Mouse (Mus musculus) MEL (cell line): ENCODE measurements around the gene Herc1. TPM values are rescaled to one million over a fixed set of nuclear protein-coding genes. Genes with fewer than 3 reads are reported as not detected.

Experiments used
- DNase-seq: peaks from one replicate; pipeline ENCODE4 v3.0.0; 2011; ENCODE audit warnings: low read depth, low spot score
- H3K27ac ChIP-seq: 2 replicates; pipeline ENCODE4 v1.5.1; 2012; ENCODE audit warnings: low read depth, mild to moderate bottlenecking, control low read depth, low read length, moderate library complexity; ENCODE audit not compliant: control insufficient read depth
- H3K27me3 ChIP-seq, 2 experiments: fragments of 150-350 bp in 1 of 2; sonication (generic) in 1 of 2; 2 replicates each; pipeline ENCODE4 v1.6.1; 2012; ENCODE audit warnings: low read length in 2 of 2, mild to moderate bottlenecking in 2 of 2, improper control_type of control experiment in 1 of 2, moderate library complexity in 1 of 2; ENCODE audit not compliant: insufficient read depth in 2 of 2, control insufficient read depth in 1 of 2
- H3K36me3 ChIP-seq, 2 experiments: 2 replicates each; pipeline ENCODE4 v1.6.1; 2012 to 2014; ENCODE audit warnings: low read length in 2 of 2, improper control_type of control experiment in 1 of 2, inconsistent platforms in 1 of 2, mild to moderate bottlenecking in 1 of 2; ENCODE audit not compliant: insufficient read depth in 2 of 2, control insufficient read depth in 1 of 2
- H3K4me1 ChIP-seq, 2 experiments: fragments of 150-350 bp in 1 of 2; sonication (generic) in 1 of 2; 2 replicates each; pipeline ENCODE4 v1.6.1; 2012; ENCODE audit warnings: low read length in 2 of 2, improper control_type of control experiment in 1 of 2, mild to moderate bottlenecking in 1 of 2; ENCODE audit not compliant: insufficient read depth in 2 of 2, control insufficient read depth in 1 of 2
- H3K4me3 ChIP-seq, 2 experiments: fragments of 150-350 bp in 1 of 2; sonication (generic) in 1 of 2; 2 replicates each; pipeline ENCODE4 v1.5.1; 2012; ENCODE audit warnings: low read depth in 2 of 2, low read length in 2 of 2, mild to moderate bottlenecking in 2 of 2, moderate library complexity in 2 of 2, control low read depth in 1 of 2, improper control_type of control experiment in 1 of 2; ENCODE audit not compliant: control insufficient read depth in 1 of 2, insufficient read depth in 1 of 2
- H3K79me2 ChIP-seq: 2 replicates; pipeline ENCODE4 v1.6.1; 2012; ENCODE audit warnings: mild to moderate bottlenecking, low read length, moderate library complexity; ENCODE audit not compliant: control insufficient read depth, poor library complexity, insufficient read depth
- H3K9ac ChIP-seq: 2 replicates; pipeline ENCODE4 v1.6.1; 2012; ENCODE audit warnings: low read depth, mild to moderate bottlenecking, control low read depth, low read length, moderate library complexity; ENCODE audit not compliant: control insufficient read depth, poor library complexity, severe bottlenecking
- H3K9me3 ChIP-seq: fragments of 150-350 bp; sonication (generic); replicated peaks from 2 replicates; pipeline ENCODE4 v1.6.1; 2012; ENCODE audit warnings: mild to moderate bottlenecking, low read length, improper control_type of control experiment, moderate library complexity; ENCODE audit not compliant: insufficient read depth
- GATA1 ChIP-seq: IDR thresholded peaks from 2 replicates; pipeline ENCODE4 v1.6.1; 2011; ENCODE audit warnings: low read depth, low read length, improper control_type of control experiment
- MAZ ChIP-seq: IDR thresholded peaks from 2 replicates; pipeline ENCODE4 v1.6.1; 2012; ENCODE audit warnings: low read depth, mild to moderate bottlenecking, inconsistent platforms, low read length, improper control_type of control experiment
- MEF2A ChIP-seq: IDR thresholded peaks from 2 replicates; pipeline ENCODE4 v1.6.1; 2014; ENCODE audit warnings: low read depth, mild to moderate bottlenecking, inconsistent platforms, low read length, improper control_type of control experiment; ENCODE audit not compliant: poor library complexity, insufficient replicate concordance, severe bottlenecking; ENCODE audit errors: extremely low read depth
- NRF1 ChIP-seq: IDR thresholded peaks from 2 replicates; pipeline ENCODE4 v1.6.1; 2014; ENCODE audit warnings: low read depth, mild to moderate bottlenecking, inconsistent platforms, low read length, improper control_type of control experiment, moderate library complexity; ENCODE audit not compliant: poor library complexity, insufficient read depth, severe bottlenecking
- POLR2AphosphoS2 ChIP-seq: IDR thresholded peaks from 2 replicates; pipeline ENCODE4 v1.6.1; 2011; ENCODE audit warnings: low read length, improper control_type of control experiment
- POLR2AphosphoS5 ChIP-seq: IDR thresholded peaks from 2 replicates; pipeline ENCODE4 v1.6.1; 2012; ENCODE audit warnings: low read depth, borderline replicate concordance, mild to moderate bottlenecking, inconsistent platforms, low read length, moderate library complexity, mixed read lengths
- RAD21 ChIP-seq: IDR thresholded peaks from 2 replicates; pipeline ENCODE4 v1.6.1; 2011; ENCODE audit warnings: mild to moderate bottlenecking, low read depth, low read length, improper control_type of control experiment
- RCOR1 ChIP-seq: IDR thresholded peaks from 2 replicates; pipeline ENCODE4 v1.6.1; 2012; ENCODE audit warnings: low read depth, mild to moderate bottlenecking, inconsistent platforms, low read length, improper control_type of control experiment
- USF1 ChIP-seq: IDR thresholded peaks from 2 replicates; pipeline ENCODE4 v1.6.1; 2014; ENCODE audit warnings: low read depth, mild to moderate bottlenecking, inconsistent platforms, low read length, improper control_type of control experiment, moderate library complexity
- ZNF384 ChIP-seq: IDR thresholded peaks from 2 replicates; pipeline ENCODE4 v1.6.1; 2012; ENCODE audit warnings: low read depth, mild to moderate bottlenecking, inconsistent platforms, low read length, improper control_type of control experiment
- polyA plus RNA-seq, 2 experiments: library from polyadenylated mRNA; stranded (reverse) in 1 of 2; unstranded in 1 of 2; fragments of >175 nt in 1 of 2; fragments of >200 nt in 1 of 2; gene quantifications; 2 replicates each; pipeline versions ENCODE4 v1.2.1 to v1.2.4; 2012; ENCODE audit warnings: low replicate concordance in 2 of 2, low read depth in 1 of 2; ENCODE audit not compliant: insufficient read length in 2 of 2, insufficient read depth in 1 of 2, missing spikeins in 1 of 2
- total RNA-seq: library from RNA; depleted of rRNA; stranded (reverse); fragments of 300-350 nt; gene quantifications from 2 replicates; pipeline ENCODE4 v1.2.3, GENCODE M21; 2012

Herc1 gene
- total and polyA plus RNA-seq, 3 experiments, result 22.7 to 28.8 (median 23.2) TPM

GRCm38 (mm10) chr9:66332393-66332792 is 17.9 kb upstream of the Herc1 start:
- no peak overlapping the region for H3K27ac ChIP-seq
- H3K9me3 ChIP-seq, result no peaks in the 10 kb centered on the region
- no peak overlapping the region for H3K4me3 ChIP-seq
- H3K27me3 ChIP-seq, result peaks cover 1 to 2% of the 10 kb centered on the region in 2 experiments; a peak in 3 of 4 replicates
- no peaks in the 10 kb centered on the region for H3K79me2 ChIP-seq
- DNase-seq, result no peak
- TF ChIP-seq POLR2AphosphoS2 (no peak), ZNF384 (no peak), MAZ (no peak), POLR2AphosphoS5 (no peak)
- TF ChIP-seq, all 39 proteins: peak for 0
- H3K36me3 ChIP-seq, result peaks cover 0 to 3% of the 10 kb centered on the region in 2 experiments; a peak in 2 of 4 replicates
- H3K4me1 ChIP-seq, result no peaks in the 10 kb centered on the region; a peak in 1 of 4 replicates
- H3K9ac ChIP-seq, result no peak overlapping the region

GRCm38 (mm10) chr9:66337280-66337679 is 13.0 kb upstream of the Herc1 start:
- Histone ChIP-seq H3K4me1 (peaks cover 11 to 18% of the 10 kb centered on the region in 2 experiments), H3K9ac (no peak overlapping the region), H3K27ac (no peak overlapping the region), H3K9me3 (no peaks in the 10 kb centered on the region), H3K79me2 (no peaks in the 10 kb centered on the region), H3K27me3 (peaks cover 0 to 1% of the 10 kb centered on the region in 2 experiments; a peak in 2 of 4 replicates), H3K4me3 (no peak overlapping the region), H3K36me3 (peaks cover 0 to 13% of the 10 kb centered on the region in 2 experiments; a peak in 2 of 4 replicates)
- DNase-seq, result no peak
- TF ChIP-seq RAD21 (no peak), MEF2A (no peak), NRF1 (no peak), MAZ (no peak), GATA1 (no peak)

- TF ChIP-seq RCOR1, result peak; percentile 80
- TF ChIP-seq USF1, result no peak
- Histone ChIP-seq H3K79me2 (no peaks in the 10 kb centered on the region), H3K27me3 (peaks cover 0 to 1% of the 10 kb centered on the region in 2 experiments; a peak in 2 of 4 replicates), H3K4me3 (no peak overlapping the region), H3K36me3 (peaks cover 0 to 13% of the 10 kb centered on the region in 2 experiments; a peak in 2 of 4 replicates), H3K9ac (no peak overlapping the region), H3K9me3 (no peaks in the 10 kb centered on the region), H3K4me1 (peaks cover 11 to 18% of the 10 kb centered on the region in 2 experiments), H3K27ac (no peak overlapping the region)
- peak; percentile 28 for DNase-seq
These were observed 12.1 kb upstream of the Herc1 start for GRCm38 (mm10) chr9:66338005-66338782.
